Comparison of ENCODE assay signal across 8 mouse cellular contexts in genomic region chr5:122899777-122900557, GRCm38 (mm10). TPM values are rescaled to one million over a fixed set of nuclear protein-coding genes. Genes with fewer than 3 reads are reported as not detected.
DNase-seq lines count a peak whose midpoint lies in the region; ATAC-seq lines count a peak whose summit lies in the region.

No protein-coding gene starts in this region.

- H3K27me3 ChIP-seq in intestine, embryonic 16.5 days (replicated peaks; ENCODE audit: control insufficient read depth, insufficient read depth, low read length), result no peaks in the 10 kb centered on the region
- no peaks in the 10 kb centered on the region for H3K27me3 ChIP-seq in midbrain, embryonic 10.5 days (ENCODE audit: low read depth, poor library complexity, severe bottlenecking)

- peak overlapping the region; percentile 92 for H3K4me2 ChIP-seq in intestine, embryonic 16.5 days (ENCODE audit: low read depth, low read length)

- no peaks in the 10 kb centered on the region for H3K36me3 ChIP-seq in intestine, embryonic 16.5 days (ENCODE audit: control insufficient read depth, insufficient read depth, low read length)
- H3K36me3 ChIP-seq in midbrain, embryonic 10.5 days, result peaks cover 5% of the 10 kb centered on the region; the same call in 1 of the 2 replicates

- intact Hi-C loops in gastrocnemius, postnatal 36 days (cut with DNase I), result no loop called here
- intact Hi-C loops in left cerebral cortex, postnatal 25 days (cut with DNase I), result loop anchor here (5.0 kb wide), 1 partner anchor 78 kb away; the partner anchor contains the start of gene Anapc5

- H3K27ac ChIP-seq in intestine, embryonic 16.5 days (ENCODE audit: low read length), result peak overlapping the region; percentile 93
- H3K27ac ChIP-seq in midbrain, embryonic 10.5 days (replicated peaks), result peak overlapping the region; percentile 96

- H3K9ac ChIP-seq in intestine, embryonic 16.5 days (ENCODE audit: low read depth, low read length), result peak overlapping the region; percentile 89

- no peaks in the 10 kb centered on the region for H3K9me3 ChIP-seq in intestine, embryonic 16.5 days (ENCODE audit: control insufficient read depth, low read length)
- no peaks in the 10 kb centered on the region for H3K9me3 ChIP-seq in midbrain, embryonic 10.5 days (replicated peaks)

- peak; percentile 99 for ATAC-seq in intestine, embryonic 16.5 days

- peak; percentile 91 for DNase-seq in adrenal gland, adult 8-10 months
- peak; percentile 87 for DNase-seq in embryo, embryonic 11.5 days (ENCODE audit: low read depth, low spot score)
- peak; percentile 71 to 83 for DNase-seq in gastrocnemius, postnatal 36 days
- DNase-seq in left cerebral cortex, postnatal 25 days (ENCODE audit: low spot score in 2 of 2), result peak; percentile 79 to 88
- DNase-seq in midbrain, embryonic 10.5 days (ENCODE audit: low spot score), result peak; percentile 92
- peak; percentile 72 to 74 for DNase-seq in right cerebral cortex, postnatal 36 days (ENCODE audit: low spot score in 2 of 2)
- peak; percentile 86 to 87 for DNase-seq in urinary bladder, postnatal 4 days (ENCODE audit: low spot score in 2 of 2)

- peaks cover 9% of the 10 kb centered on the region for H3K4me1 ChIP-seq in intestine, embryonic 16.5 days (ENCODE audit: control insufficient read depth, insufficient read depth, low read length)
- H3K4me1 ChIP-seq in midbrain, embryonic 10.5 days, result peaks cover 34% of the 10 kb centered on the region

- under 1% methylated on average over 101 of the region's 120 CpGs for WGBS in intestine, embryonic 16.5 days
- 1% methylated on average over 118 of the region's 120 CpGs for WGBS in midbrain, embryonic 10.5 days

- peak overlapping the region; percentile 83 for H3K4me3 ChIP-seq in intestine, embryonic 16.5 days (ENCODE audit: low read length)
- peak overlapping the region; percentile 92 for H3K4me3 ChIP-seq in midbrain, embryonic 10.5 days

RNA-seq across cellular contexts. Expression of gene Rnf34, which starts 50.1 kb away (rescaled TPM):
- total RNA-seq in adrenal gland, adult 8-10 months (2022), result 10 to 100 TPM; 18.5 to 34.4 (median 27.0) TPM
- 10 to 100 TPM; 16.2 to 19.4 TPM for total RNA-seq in gastrocnemius, postnatal 36 days (2021)
- polyA plus RNA-seq in intestine, embryonic 16.5 days (2015; fragmentation: Nextera tagmentation; extraction: Ambion mirVana), result 26.9 and 32.4 TPM in 2 replicates
- total RNA-seq in left cerebral cortex, postnatal 25 days (2021), result 10 to 100 TPM; 55.5 to 56.3 TPM
- 50.6 and 56.7 TPM in 2 replicates for polyA plus RNA-seq in midbrain, embryonic 10.5 days (2016; fragmentation: Nextera tagmentation; extraction: Ambion mirVana)

Comparison
In these comparisons a context has a peak if more than half of its experiments do, and no peak if none do; other contexts are left out.
1. Peak in every context shown above with its lines: DNase-seq, ATAC-seq, H3K4me3 ChIP-seq and H3K27ac ChIP-seq.